Mouse (Mus musculus) retina, adult 2 months (tissue): ENCODE data around the gene Pnliprp2.
A peak's percentile ranks its signal among the peaks of the same experiment; 100 is the strongest.

Source experiments
- DNase-seq: peaks from one replicate; pipeline ENCODE4 v3.0.0-alpha.2; 2012; ENCODE audit warnings: low read depth, low spot score

Gene Pnliprp2

GRCm38 (mm10) chr19:58795114-58795669, 35.7 kb downstream of the Pnliprp2 start:
- no peak for DNase-seq

DNA sequence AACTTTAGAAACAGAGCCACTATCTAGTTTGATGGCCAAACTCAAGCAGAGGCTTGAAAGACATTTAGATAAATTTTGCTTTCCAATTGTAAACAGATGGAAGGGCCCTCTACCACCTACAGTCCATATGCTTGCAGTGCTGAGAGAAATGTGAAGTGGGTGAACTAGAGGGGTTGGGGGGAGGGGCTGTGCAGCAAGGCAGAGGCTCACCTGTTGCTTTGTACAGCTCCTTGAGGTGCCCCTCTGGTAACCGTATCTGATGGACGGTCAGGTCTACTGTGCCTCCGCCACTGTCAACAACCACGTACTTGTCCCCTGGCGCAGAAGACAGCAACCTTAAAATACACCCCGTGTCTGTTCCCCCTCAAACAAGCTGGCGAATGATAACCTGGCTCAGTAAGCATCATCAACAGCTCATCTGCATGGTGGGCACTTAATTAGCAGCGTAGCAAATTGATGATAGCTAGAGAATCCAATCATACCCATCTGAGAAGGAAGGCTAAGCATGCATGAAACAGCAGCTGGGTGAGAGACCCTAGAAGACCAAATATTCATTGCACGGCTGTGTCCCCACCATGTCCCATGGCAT, 45.8 kb downstream of the Pnliprp2 start:
- no peak for DNase-seq

GRCm38 (mm10) chr19:58806364-58806763, 46.8 kb downstream of the Pnliprp2 start:
- peak; percentile 43 for DNase-seq

GRCm38 (mm10) chr19:58808864-58809263, 49.3 kb downstream of the Pnliprp2 start:
- DNase-seq: no peak

DNA sequence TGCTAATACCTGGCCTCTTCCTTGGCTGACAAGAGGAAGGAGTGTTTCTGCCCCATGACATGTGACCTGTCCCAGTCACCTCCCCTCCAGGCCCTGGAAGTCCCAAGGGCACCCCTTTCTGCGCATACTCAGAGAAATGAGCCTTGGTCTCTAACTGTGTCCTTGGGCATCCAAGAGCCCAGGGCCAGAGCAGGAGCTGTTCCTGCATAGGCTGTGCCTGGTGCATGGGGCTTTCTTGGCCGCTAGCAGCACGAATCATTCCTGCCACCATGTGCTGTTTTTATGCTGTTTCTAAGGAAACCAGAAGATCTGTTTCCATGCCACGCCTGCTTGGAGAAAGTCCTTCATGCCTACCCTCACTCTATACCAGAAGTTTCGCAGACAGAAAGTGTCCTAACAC, 51.0 kb downstream of the Pnliprp2 start:
- no peak for DNase-seq

DNA sequence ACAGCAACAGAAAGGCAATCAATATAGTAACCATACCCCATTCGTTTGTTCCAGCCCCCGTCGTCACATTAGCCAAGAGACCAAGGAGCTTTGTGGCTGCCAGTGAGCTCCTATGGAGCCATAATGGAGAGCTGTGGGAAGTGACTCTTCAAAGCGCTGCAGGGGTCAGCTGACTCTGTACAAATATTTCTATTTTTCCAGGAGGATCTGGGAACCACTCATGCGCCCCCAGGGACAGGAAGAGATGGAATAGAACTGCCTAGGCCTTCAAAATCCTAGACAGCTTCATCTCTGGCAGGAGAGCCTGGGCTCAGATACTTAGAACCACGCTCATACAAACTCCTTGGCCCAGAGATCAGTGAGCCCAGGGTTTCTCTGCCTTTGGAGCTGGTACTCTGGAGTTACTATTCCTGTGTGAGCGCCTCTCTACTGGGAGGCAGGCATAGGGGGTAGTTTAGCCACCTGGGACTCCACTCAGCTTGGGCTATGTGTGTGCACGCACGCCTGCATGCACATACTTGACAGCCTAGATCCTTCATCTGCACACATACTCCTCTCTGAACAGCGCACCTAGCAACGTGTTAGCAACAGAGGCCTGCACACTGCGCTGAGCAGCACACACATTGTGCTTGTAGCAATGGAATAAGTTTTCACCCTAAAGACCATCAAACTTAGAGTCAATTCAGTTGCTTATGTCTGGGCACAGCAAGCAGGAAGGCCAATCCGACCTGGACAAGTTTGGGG, 55.8 kb downstream of the Pnliprp2 start:
- no peak for DNase-seq

GRCm38 (mm10) chr19:58816453-58817041, 57.0 kb downstream of the Pnliprp2 start:
- no peak for DNase-seq

GRCm38 (mm10) chr19:58817398-58817797, 57.9 kb downstream of the Pnliprp2 start:
- DNase-seq: no peak

- DNase-seq: peak; percentile 51
These were observed 59.3 kb downstream of the Pnliprp2 start for GRCm38 (mm10) chr19:58818571-58819415.

GRCm38 (mm10) chr19:58822454-58823200, 63.1 kb downstream of the Pnliprp2 start:
- peak; percentile 43 for DNase-seq

DNA sequence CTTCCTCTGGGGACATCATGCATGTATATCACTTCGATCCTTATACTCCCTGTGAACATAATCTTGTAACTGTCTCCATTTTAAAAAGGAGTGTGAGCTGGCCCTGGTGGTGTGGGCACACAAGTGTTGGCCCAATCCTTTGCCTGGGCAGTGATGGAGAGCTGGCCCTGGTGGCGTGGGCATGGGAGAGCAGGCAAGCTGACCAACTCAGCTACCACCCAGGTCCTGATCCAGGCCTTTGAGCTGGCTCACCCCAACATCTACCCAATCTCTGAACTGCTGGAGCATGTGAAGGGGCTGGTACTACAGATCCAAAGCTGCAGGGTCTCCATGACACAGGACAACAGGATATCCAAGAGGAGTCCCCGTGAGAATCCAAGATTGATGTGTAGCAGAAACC, 63.8 kb downstream of the Pnliprp2 start:
- no peak for DNase-seq

DNA sequence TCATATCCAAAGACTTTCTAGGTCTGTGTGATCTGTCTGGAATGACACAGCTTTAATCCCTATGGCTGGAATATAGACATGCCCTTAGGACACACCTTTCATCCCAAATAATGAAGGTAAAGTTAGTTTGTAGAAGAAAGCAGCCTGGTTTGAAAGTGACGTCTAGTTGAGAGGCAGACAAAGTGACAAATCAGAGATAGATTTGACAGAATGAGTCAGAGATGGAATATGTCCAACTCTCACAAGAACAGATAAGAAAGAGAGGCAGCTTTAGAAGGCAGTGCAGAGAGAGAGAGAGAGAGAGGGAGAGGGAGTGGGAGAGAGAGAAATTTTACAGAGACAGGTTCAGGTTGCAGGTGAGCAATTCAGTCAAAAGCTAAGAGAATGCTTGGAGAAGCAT, 64.8 kb downstream of the Pnliprp2 start:
- DNase-seq: no peak
